Mouse (Mus musculus) bone marrow, adult 2 months (tissue): ENCODE data around the gene Tprg.

Experiments
- CTCF ChIP-seq: fragments of 200-500 bp; IDR thresholded peaks from 2 replicates; pipeline ENCODE4 v1.5.1; 2011; ENCODE audit warnings: low read length, control low read depth; ENCODE audit not compliant: control insufficient read depth, insufficient read depth
- POLR2A ChIP-seq: fragments of 200-500 bp; IDR thresholded peaks from 2 replicates; pipeline ENCODE4 v1.6.1; 2011; ENCODE audit warnings: low read depth, mild to moderate bottlenecking, control low read depth, low read length, borderline replicate concordance; ENCODE audit not compliant: control insufficient read depth

DNA sequence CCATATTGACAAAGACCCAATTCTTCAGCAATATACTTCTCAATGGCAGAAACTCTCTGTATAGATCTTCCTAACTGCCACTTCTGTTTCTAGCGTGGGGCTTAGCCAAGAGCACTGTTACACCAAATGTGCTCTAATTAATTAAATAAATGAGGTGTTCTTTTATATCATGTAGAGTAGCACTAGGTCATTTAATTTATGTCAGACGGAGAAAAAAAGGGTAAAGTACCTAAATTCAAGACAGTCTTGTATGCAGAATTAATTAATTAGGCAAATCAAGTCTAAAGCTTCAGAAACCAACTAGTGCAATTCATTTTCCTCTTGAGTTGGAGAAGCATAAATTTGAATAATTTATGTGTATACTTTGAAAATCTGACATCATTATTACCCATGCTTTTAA, 7.1 kb downstream of the Tprg start:
- TF ChIP-seq CTCF (no peak), POLR2A (no peak)
